Mouse (Mus musculus): Measurements from ENCODE around the gene Gm20388.

The Gm20388 gene

GRCm38 (mm10) chr8:122520611-122521010, 2610.0 kb downstream of the Gm20388 start:
- no peak for DNase-seq

DNA sequence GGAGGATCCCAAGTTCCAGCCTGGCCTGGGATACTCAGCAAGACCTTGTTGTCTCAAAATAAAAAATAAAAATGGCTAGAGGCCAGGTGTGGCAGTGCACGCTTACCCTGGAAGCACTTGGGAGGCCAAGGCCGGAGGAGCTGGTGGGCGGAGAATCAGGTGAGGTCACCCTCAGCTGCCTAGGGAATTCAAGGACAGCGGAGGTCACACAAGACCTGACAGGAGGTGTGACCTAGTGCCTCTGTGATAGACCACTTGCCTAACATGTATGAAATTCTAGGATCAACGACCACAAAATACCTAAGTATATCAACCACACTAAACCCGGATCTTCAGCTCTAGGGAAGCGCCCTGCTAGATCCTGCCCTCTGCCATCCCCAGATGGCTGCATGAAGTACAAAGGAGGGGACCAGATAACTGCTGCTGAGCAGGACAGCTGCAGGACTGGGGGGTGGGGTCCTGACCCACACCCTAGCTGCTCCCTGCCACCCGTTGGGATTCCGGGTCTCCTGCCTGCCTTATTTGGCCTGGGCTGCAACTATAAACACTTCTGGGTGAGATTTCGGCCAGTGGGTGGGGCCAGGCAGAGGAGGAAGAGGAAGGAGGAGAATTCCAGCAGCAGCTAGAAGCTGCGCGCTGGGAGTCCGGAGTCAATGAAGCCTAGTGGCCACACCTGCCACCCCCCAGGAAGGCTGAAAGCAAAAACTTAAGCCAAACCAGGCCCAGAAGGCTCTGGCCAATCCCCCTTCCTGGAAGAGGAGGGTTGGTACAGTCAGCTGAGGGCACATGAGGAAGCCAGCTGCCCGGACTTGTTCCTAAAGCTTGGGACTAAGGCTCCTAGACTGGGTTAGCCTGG, 2612.4 kb downstream of the Gm20388 start:
- peak; percentile 85 for DNase-seq

DNA sequence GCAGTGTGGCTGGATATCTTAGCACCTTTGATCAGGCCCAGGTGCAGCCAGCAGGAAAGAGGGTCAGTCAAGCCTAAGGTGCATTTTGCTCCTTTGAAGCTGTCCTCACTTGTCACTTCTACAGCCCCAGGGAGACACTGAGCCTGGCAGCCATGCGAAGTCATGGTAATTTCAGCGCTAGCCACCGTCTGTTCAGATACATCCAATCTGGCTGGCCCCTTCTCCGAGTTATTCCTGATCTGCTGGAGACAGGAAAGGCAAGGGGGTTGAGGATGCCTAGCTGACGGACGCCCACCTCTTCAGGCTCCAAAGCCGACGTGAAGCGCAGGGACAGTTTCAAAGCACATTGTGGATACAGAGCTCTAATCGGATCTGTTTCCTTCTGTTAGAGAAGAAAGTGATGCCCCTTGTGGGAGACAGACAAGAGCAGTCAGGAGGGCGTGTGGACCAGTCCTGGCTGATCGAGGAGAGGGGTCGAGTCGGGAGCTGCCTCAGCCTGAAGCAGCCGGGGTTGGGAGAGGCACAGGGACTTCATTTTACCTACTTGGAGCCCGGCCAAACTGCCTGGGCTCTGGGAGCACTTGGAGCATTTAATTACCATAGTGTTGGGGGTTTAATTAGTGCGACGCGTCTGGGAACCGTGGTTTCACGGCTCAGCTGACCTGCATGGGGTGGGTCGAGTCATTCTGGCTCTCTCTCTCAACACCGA, 2613.2 kb downstream of the Gm20388 start:
- DNase-seq, result peak; percentile 73

DNA sequence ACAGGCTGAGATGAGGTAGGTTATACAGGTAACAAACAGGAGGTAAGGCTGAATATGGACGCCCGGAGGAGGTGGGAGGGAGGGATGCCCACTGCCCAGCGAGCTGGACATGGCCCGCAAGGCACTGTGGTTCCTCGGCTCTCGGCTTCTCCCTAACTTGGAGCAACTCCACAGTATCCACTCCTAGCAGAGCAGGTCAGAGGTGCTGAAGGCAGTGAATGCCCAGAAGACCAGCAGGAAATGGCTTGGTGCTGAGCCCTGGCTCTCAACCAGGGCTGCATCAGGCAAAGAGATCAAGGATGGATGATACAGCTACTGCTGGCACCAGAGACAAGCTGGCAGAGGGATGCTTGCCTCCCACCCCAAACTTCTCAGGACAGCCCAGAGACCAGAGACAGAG, 2613.9 kb downstream of the Gm20388 start:
- DNase-seq, result no peak

DNA sequence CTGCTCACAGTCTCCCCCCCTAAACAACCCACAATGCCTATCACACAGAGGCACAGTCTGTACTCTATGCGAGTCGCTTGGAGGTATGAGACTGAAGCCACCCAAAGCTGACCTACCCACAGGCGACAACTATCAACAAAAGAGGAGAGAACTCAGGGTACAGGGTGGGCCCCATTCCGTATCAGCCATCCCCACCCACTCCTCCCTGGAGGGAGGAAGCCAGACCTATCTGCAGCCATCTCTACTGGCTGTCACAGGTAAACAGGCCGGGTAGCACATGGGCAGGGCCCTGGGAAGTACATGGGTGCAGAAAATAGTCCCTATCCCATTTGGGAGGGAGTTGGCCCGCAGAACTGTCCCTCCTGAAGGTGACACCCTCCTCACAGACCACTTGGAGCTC, 2614.4 kb downstream of the Gm20388 start:
- no peak for DNase-seq

DNA sequence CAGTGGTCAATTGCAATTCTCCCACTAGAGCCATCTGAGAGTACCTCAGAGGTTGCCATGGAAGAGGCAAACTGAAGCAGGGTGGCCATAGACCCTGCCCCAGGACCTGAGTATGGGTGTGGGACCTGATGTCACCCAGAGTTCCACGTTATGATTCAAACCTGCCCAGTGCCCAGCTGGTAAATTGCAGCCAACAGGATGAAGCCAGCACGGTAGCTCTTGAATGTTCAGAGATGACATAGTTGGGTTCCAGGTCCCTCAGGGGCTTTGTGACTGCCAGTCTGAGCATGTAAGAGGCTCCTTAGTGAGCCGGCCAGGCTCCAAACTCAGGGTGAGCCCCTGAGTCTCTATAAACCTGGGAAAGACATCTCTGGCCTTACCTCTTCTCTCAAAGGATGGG, 2615.4 kb downstream of the Gm20388 start:
- no peak for DNase-seq

DNA sequence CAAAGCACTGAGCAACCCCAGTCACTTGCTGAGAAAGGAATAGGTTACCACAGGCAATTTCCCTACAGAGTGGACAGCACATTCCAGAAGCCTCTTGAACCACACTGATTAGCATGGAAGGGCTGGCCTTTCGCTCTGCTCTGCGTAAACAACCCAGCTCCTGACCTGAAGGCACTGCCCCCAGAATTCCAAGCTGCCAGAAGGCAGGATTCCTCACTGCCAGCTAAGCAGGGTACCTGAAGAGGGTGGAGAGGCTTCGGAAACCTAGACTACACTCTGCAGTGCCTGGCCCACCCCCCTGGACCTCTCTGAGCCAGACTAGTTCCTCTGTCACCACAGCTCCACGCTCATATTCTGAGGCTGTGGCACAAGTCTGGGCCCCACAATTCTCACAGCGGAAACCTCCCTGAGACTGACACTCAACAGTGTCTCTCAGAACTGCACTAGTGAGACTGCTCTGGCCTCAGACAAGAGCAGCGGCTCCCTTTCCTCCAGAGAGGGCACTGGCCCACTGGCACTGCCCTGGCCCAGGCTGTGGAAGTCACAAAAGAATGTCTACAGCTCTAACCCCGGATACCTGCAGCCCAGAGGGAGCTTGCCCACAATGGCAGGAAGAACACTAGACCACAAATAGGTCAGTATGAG, 2616.0 kb downstream of the Gm20388 start:
- peak; percentile 75 for DNase-seq

DNA sequence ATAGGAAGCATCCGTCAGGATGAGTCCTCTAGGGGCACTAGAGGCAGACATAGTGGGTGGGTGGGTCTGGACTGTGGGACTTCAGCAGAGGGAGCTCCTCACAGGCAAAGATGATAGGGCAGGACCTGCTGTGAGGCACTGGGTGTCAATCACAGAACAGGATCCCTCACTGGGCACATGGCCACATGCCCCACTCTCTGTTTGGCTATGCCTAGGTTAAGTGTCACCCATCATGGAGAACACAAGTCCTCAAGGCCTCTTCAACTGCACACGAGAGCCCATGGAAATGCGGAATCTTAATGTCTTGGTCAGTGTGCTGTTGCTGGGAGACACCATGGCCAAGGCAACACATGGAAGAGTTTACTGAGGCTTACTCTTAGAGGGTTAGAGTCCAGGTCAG, 2617.3 kb downstream of the Gm20388 start:
- no peak for DNase-seq

- peak; percentile 61 for DNase-seq
Observed at GRCm38 (mm10) chr8:122529159-122529558, 2618.5 kb downstream of the Gm20388 start.

- DNase-seq, result no peak
Observed at GRCm38 (mm10) chr8:122531312-122531711, 2620.7 kb downstream of the Gm20388 start.

- peak; percentile 79 for DNase-seq
Observed at GRCm38 (mm10) chr8:122537033-122537432, 2626.4 kb downstream of the Gm20388 start.

DNA sequence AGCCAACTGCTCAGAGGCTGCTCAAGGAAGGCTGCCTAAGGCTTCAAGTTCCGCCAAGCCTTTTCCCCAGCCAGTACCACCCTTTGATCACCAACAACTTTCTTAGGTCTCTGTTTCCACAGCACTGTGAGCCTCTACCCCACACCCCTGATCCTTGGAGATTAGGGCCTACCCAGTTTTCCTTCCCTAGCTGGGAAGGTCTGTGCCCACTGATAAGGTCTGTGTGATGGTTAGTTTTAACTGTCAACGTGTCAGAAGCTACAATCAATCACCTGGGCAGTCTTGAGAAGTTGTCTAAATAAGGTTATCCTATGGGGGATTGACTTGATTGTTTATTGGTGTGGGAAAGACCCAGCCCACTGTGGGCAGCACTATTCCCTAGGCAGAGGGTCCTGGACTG, 2627.2 kb downstream of the Gm20388 start:
- DNase-seq, result no peak

DNA sequence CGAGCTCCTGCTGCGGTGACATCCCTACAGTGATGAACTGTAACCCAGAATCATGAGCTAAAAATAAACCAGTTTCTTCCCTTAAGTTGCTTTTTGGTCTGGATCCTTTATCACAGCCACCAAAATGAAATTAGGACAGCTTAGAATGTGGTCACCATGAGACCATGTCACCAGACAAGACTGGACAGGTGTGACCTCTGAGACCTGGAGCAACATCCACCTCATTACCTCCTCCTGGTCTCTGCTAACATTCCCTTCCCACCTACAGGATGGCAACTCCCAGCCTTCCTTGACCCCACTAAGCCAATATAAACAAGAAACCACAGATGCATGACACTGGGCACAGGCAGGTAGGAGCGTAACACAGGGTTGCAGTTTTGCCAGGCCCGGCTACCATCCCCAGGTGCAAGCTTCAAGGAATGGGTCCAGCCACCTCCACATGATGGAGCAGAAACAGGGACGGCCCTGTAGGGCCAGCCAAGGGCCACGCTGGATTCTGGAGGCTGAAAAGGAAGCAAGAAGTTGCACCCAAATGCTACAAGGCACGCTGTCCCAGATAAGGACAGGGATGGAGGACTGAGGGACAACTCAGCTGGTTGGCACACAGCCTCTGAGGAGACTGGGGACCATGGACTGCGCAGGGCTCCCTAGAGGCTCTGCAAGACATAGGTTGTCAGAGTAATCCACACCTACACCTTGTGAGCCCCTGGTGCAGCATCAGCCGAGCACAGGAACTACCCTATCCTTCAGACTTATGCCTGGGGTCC, 2627.9 kb downstream of the Gm20388 start:
- DNase-seq, result no peak

- DNase-seq, result no peak
Observed at GRCm38 (mm10) chr8:122544138-122544537, 2633.5 kb downstream of the Gm20388 start.

- no peak for DNase-seq
Observed at GRCm38 (mm10) chr8:122546066-122546755, 2635.6 kb downstream of the Gm20388 start.

GRCm38 (mm10) chr8:122546811-122547453, 2636.3 kb downstream of the Gm20388 start:
- DNase-seq, result peak; percentile 90

DNA sequence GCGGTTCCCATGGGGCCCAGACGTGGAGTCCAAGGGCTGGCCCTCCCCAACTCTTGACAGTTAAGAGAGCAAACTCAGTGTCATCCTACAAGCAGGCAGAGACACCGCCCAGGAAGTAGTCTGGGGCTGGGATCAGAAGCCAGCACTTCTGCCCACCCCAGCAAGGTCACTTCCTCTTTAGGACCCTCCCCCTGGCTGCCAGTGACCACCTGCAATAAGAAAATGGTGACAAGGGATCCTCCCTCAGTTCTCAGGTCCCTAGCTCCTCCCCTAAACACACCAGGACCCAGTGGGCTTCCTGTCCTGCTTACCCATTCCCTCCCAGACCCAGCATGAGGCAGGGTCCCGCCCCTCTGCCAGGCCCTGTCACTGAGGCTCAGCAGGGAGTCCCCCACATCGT, 2637.2 kb downstream of the Gm20388 start:
- peak; percentile 56 for DNase-seq

DNA sequence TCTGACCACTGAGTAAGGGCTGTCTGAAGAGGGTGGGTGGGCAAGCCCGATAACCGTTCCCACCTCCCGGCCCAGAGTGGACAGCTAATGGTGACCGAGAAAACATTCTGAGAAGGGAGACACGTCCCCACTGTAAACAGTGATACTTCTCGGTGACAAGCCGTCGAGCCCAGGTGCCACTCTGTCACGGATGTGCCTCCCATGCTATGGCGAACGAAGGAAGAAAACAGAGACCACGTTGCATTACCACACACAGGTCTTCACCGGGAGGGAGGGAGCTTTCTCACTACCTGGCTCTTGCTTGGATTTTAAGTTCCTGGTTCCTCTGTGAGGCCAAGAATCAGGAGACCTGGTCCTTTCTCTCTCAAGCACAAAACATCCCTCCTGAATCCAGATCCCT, 2637.7 kb downstream of the Gm20388 start:
- DNase-seq, result no peak

DNA sequence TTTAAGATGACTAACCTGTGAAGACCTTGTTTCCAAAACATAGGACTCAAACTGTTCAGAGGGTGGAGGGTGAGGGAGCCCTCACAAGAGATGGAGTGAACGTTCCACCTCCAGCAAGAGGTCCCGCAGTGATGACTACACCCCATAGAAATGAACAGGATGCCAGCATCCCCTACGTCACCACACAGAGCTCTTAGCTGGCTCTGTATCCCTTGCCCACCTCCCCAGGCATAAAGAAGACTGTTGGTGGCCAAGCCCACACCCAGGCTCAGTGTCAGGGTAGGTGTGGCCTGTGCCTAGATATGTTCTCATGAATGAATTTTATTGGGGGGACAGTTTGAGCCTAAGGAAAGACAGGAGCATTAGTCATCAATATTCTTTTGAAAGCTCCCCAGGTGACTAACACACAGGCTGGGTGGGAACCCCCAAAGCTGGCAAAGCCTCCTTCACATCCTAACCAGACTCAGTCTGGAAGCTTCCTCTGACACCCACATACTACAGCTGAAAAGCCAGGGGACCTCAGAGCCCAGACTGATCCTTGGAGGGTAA, 2638.3 kb downstream of the Gm20388 start:
- DNase-seq, result no peak

DNA sequence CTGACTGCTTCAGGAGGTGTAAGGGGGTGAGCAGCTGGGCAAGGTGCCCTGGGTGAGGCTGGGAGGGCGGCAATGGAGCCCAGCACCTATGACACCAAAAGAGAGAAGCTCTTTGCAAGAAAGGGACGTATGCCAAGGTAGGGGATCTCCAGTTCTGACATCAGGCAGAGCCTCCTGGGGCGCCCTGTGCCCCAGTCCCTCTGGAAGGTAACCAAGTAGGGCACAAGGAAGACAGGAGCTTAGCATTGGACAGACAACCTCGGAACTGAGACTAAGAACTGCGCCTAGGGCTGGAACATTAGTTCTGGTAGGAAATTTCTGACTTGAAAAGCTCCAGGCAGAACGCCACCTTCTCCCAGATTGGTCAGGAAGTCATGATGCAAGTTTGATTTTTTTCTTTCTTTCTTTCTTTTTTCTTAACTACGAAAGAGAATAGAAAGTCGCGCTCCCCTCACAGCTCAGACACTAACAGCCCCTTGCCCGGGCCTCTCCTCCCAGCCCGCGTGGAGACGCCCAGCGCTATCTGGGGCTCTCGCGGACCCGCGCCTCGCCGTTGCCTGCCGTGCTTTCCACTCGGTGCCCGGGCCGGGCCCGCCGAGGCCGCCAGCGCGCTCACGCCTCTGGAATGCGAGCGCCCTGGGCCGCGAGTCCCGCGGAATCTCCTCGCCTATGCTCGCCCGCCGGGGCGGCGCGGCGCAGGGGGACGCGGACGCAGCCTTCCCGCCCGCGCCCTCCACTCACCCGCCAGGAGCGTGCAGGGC, 2639.8 kb downstream of the Gm20388 start:
- peak; percentile 80 for DNase-seq

GRCm38 (mm10) chr8:122550995-122551264, 2640.3 kb downstream of the Gm20388 start:
- DNase-seq, result no peak
